8 mouse cellular contexts compared by ENCODE assay signal in the genomic region with DNA sequence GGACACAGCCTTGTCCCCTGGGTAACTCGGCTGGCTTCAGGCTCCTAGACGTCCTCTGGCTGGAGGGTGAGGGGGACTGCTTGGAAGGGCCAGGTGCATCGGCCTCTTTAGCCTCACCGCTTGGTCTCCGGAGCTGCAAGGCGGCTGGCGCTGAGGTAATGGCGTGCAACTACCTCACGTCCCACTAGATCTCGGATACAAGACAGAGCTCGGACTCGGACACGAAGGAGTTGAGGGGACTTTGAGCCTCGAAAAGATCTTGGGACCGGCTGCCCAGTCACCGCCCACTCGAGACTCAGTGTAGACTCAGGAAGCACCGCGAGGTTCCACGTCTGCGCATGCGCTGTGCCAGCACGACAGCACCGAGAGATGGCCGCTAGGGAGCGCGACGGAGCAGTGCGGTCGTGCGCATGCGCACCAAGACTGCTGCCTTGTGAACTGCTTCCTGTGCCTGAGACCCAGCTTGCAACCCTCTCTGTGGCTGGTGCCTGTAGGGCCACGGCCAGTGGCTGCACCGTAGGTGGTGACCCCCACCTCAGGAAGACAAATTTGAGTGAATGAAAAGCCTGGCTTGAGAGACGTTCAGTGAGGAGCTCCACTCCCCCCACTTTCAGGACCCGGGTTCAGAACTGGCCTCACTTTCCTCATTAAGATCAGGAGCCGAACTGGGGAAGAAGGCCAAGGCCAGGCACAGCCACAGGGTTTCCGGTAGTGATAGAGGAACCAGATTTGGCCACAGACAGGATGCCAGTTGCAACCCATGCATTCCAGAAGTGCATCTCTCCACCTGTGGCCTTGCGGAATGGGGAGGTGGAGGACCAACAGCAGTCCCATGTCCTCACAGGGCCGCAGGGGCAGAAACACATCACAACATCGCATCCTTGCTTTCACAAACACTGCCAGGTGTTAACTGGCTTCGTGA. TPM values are rescaled to one million over a fixed set of nuclear protein-coding genes. Genes with fewer than 3 reads are reported as not detected.
DNase-seq lines count a peak whose midpoint lies in the region; ATAC-seq lines count a peak whose summit lies in the region.

No protein-coding gene starts in this region.

- WGBS in embryonic facial prominence, embryonic 11.5 days = 16% methylated on average over 42 of the region's 42 CpGs
- WGBS in intestine, embryonic 16.5 days = 16% methylated on average over 42 of the region's 42 CpGs

- intact Hi-C loops in left cerebral cortex, postnatal 25 days (cut with DNase I) = loop anchor here (2.0 kb wide), 2 partner anchors 54 to 158 kb away; a partner anchor contains a TSS

- H3K9ac ChIP-seq in embryonic facial prominence, embryonic 11.5 days (replicated peaks; ENCODE audit: low read length) = peak overlapping the region; percentile 78
- H3K9ac ChIP-seq in intestine, embryonic 16.5 days (ENCODE audit: low read depth, low read length) = peak overlapping the region; percentile 83

- ATAC-seq in embryonic facial prominence, embryonic 11.5 days (replicated peaks; ENCODE audit: insufficient number of reproducible peaks, low FRiP score, low TSS enrichment, low read depth) = peak; percentile 94
- ATAC-seq in intestine, embryonic 16.5 days = peak; percentile 91

- H3K27me3 ChIP-seq in embryonic facial prominence, embryonic 11.5 days (ENCODE audit: control insufficient read depth, insufficient read depth, low read length) = no peaks in the 10 kb centered on the region
- H3K27me3 ChIP-seq in intestine, embryonic 16.5 days (replicated peaks; ENCODE audit: control insufficient read depth, insufficient read depth, low read length) = no peaks in the 10 kb centered on the region

- H3K4me1 ChIP-seq in embryonic facial prominence, embryonic 11.5 days (ENCODE audit: control insufficient read depth, insufficient read depth, low read length) = no peaks in the 10 kb centered on the region; the same call in 1 of the 2 replicates
- peaks cover 12% of the 10 kb centered on the region; the same call in 1 of the 2 replicates for H3K4me1 ChIP-seq in intestine, embryonic 16.5 days (ENCODE audit: control insufficient read depth, insufficient read depth, low read length)

- peak; percentile 95 for DNase-seq in adrenal gland, postnatal 25 days
- peak; percentile 93 for DNase-seq in embryonic facial prominence, embryonic 11.5 days (ENCODE audit: low spot score)
- DNase-seq in gonadal fat pad, adult 2 months (ENCODE audit: low read depth) = peak; percentile 52
- DNase-seq in left cerebral cortex, postnatal 25 days (ENCODE audit: low spot score in 2 of 2) = peak; percentile 97
- DNase-seq in mesoderm, embryonic 11.5 days (ENCODE audit: low read depth, low spot score) = peak; percentile 97
- DNase-seq in right cerebral cortex, postnatal 25 days = peak; percentile 92
- peak; percentile 95 to 97 for DNase-seq in urinary bladder, postnatal 36 days (ENCODE audit: low spot score in 2 of 2)

- no peak overlapping the region for H3K27ac ChIP-seq in embryonic facial prominence, embryonic 11.5 days (replicated peaks; ENCODE audit: low read depth, low read length)
- peak overlapping the region; percentile 84 for H3K27ac ChIP-seq in intestine, embryonic 16.5 days (ENCODE audit: low read length)

- peak overlapping the region; percentile 56 for H3K4me3 ChIP-seq in embryonic facial prominence, embryonic 11.5 days (ENCODE audit: low read depth, low read length)
- H3K4me3 ChIP-seq in intestine, embryonic 16.5 days (ENCODE audit: low read length) = peak overlapping the region; percentile 57

- H3K36me3 ChIP-seq in embryonic facial prominence, embryonic 11.5 days (replicated peaks; ENCODE audit: control insufficient read depth, insufficient read depth, low read depth, low read length) = no peaks in the 10 kb centered on the region
- no peaks in the 10 kb centered on the region for H3K36me3 ChIP-seq in intestine, embryonic 16.5 days (ENCODE audit: control insufficient read depth, insufficient read depth, low read length)

- no peaks in the 10 kb centered on the region for H3K9me3 ChIP-seq in embryonic facial prominence, embryonic 11.5 days (replicated peaks; ENCODE audit: control insufficient read depth, low read length)
- H3K9me3 ChIP-seq in intestine, embryonic 16.5 days (ENCODE audit: control insufficient read depth, low read length) = no peaks in the 10 kb centered on the region

- peak overlapping the region; percentile 75 for H3K4me2 ChIP-seq in embryonic facial prominence, embryonic 11.5 days (ENCODE audit: low read depth, low read length)
- H3K4me2 ChIP-seq in intestine, embryonic 16.5 days (ENCODE audit: low read depth, low read length) = peak overlapping the region; percentile 72

RNA-seq across cellular contexts. Expression of a gene that starts 54.8 kb away (rescaled TPM):
- total RNA-seq in adrenal gland, postnatal 25 days (2021) = 59.2 and 85.6 TPM in 2 replicates
- polyA plus RNA-seq in embryonic facial prominence, embryonic 11.5 days (2014; fragmentation: Nextera tagmentation; extraction: Ambion mirVana) = 0.67 and 0.75 TPM in 2 replicates
- 10.2 and 10.3 TPM in 2 replicates for polyA plus RNA-seq in gonadal fat pad, adult 2 months (2012; rRNA removed)
- 1.2 and 1.3 TPM in 2 replicates for polyA plus RNA-seq in intestine, embryonic 16.5 days (2015; fragmentation: Nextera tagmentation; extraction: Ambion mirVana)
- 10 to 100 TPM; 66.7 to 67.7 TPM for total RNA-seq in left cerebral cortex, postnatal 25 days (2021)
